Mouse (Mus musculus) ES-CJ7 (cell line): ENCODE data around the gene Rhox11.

Source experiments
- DNase-seq: peaks from one replicate; pipeline ENCODE4 v3.0.0; 2011; ENCODE audit warnings: low read depth, low spot score

The Rhox11 gene

DNA sequence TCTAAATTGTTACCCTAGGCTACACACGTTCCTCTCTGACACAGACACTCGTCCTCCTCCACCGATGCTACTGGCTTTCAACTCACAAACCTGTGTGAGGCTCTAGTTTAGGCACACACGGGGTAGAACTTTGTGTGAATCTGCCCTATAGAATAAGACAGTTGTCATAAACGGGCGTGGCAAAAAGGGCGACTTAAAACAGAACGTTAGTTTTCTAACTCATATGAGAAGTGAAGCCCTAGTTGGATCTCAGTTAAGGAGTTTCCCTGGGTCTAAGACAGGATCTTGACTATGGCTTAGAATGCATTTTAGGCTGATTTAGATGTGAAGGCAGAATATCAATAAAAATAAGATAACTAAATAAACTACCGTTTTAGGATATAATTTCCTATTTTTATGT, at the start of gene Rhox11:
TSS of gene Rhox11 (minus strand) at position 101 of the 400 bp plus-strand sequence.
- DNase-seq: no peak

DNA sequence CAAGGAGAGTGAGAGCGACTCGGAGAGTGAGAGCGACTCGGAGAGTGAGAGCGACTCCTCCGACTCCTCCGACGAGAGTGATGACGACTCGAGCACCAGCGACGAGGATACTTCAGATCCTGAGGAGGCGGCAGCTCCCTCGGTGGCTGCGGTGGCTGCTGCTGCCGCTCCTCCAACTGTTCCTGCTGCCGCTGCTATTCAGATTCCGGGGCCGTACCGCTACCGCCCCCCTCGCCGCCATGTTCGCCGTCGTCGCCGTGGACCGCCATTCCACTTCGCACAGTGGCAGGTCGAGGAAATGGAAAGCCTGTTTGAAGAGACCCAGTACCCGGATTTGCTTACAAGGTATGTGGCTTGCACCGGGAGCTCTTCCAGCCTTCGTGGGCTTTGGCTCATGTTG, 36.5 kb upstream of the Rhox11 start:
- peak; percentile 23 for DNase-seq

GRCm38 (mm10) chrX:38120982-38121381, 36.0 kb upstream of the Rhox11 start, which contains the start of gene Rhox13:
Gene Rhox13 (plus strand): TSS chrX:38121219.
- no peak for DNase-seq

DNA sequence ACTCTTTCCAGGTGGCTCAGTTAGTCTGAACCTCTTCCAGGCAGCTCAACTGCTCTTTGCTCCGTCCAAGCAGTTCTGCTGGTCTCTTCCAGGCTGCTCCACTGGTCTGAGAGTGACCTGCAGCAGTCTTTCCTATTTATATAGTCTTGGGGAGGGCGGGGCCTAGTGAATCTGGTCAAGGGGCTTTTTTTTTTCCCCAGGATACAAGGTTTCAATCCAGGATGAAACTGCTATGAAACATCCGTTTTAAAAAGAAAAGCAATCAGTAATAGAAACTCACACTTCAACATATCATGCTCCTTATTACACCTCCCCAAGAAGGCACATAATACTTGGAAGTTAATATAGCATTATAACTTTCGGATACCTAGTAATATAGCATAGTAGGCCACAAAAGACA, 25.9 kb upstream of the Rhox11 start, which contains the start of gene Rhox12:
TSS of gene Rhox12 (minus strand) at position 101 of the 400 bp plus-strand sequence.
- DNase-seq: no peak

DNA sequence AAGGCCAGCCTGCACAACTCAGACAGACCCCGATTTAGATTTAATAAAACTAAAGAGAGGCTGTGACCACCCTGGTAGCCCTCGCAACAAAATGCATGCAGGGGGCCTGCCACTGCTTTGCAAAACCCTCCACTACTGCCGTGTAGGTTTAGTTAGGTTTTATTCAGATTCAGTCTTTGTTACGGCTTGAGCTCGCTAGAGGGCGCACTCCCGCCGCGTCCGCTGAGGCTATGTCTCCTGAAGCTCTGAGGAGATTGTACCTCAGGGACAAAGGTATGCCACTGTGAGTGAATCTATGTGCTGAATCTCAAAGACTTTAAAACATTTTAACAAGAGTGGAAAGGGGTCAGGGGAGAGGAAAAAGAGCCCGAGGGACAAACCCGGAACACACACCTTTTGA, 715 bp downstream of the Rhox11 start:
- peak; percentile 55 for DNase-seq

GRCm38 (mm10) chrX:38066175-38066574, 18.8 kb downstream of the Rhox11 start, which contains the start of gene Rhox10:
Gene Rhox10 (plus strand): TSS chrX:38066475.
- peak; percentile 14 for DNase-seq

DNA sequence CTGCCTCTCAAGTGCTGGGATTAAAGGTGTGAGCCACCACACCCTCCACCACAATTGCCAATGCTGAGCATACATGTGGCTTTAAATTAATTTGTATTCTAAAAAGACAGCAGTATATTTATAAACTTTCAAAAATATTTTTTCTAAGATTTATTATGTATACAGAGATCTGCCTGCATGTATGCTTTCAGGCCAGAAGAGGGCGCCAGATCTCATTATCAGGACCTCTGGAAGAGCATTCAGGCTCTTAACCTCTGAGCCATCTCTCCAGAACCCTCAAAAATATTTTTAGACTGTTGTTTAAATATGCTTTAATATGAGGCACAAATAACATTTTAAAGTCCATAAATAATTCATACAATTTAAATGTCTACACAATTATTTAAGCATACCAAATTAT, 23.4 kb downstream of the Rhox11 start:
- peak; percentile 8 for DNase-seq

- peak; percentile 3 for DNase-seq
These were observed 41.9 kb downstream of the Rhox11 start, which contains the start of gene Btg1-ps2 for GRCm38 (mm10) chrX:38043014-38043413. Gene Btg1-ps2 (minus strand): TSS chrX:38043114.

DNA sequence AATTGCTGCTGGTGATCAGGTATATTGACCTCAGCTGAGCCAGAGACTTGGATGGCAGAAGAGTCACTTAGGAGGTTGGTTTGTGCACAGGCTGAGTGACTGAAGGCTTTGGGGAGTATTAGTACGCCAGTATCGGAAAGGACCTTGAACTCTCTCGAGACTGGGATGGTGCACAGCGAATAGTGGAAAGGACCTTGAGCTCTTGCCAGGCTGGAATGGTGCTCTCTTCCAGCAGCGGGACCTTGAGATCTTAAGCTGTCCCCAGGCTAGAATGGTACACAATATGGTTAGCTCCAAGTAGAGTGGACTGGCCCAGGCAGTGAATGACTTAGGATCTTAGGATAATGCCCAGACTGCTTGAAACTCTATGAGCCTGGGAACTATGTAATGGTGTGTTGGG, 45.3 kb downstream of the Rhox11 start:
- no peak for DNase-seq

- no peak for DNase-seq
These were observed 51.1 kb downstream of the Rhox11 start for GRCm38 (mm10) chrX:38033841-38034240.
